ENCODE assay signal across 33 mouse cellular contexts in genomic region chr4:63917181-63917580, GRCm38 (mm10). TPM values are rescaled to one million over a fixed set of nuclear protein-coding genes. Genes with fewer than 3 reads are reported as not detected.
DNase-seq lines count a peak whose midpoint lies in the region; ATAC-seq and TF ChIP-seq lines count a peak whose summit lies in the region.
"Had no signal": no experiment of that assay in that cellular context is flagged by ENCODE, and none has a peak within 500 bp of the region (broad histone marks: within the 10 kb centered on the region; RNA-seq: fewer than 3 reads in every experiment).

No protein-coding gene starts in this region.

- H3K9me3 ChIP-seq in kidney, embryonic 15.5 days (replicated peaks) = no peaks in the 10 kb centered on the region
- no peaks in the 10 kb centered on the region for H3K9me3 ChIP-seq in lung, embryonic 14.5 days (ENCODE audit: low read depth, low read length)
- H3K9me3 ChIP-seq: embryonic facial prominence, embryonic 12.5 days; liver, embryonic 15.5 days; megakaryocyte, embryonic 14.5 days; midbrain, embryonic 12.5 days; neural tube, embryonic 12.5 days had no signal

- no peak for DNase-seq in kidney, adult 11 months
- DNase-seq in lung, embryonic 14.5 days = peak; percentile 76
- no peak for DNase-seq in lung, adult 2 months
- peak; percentile 65 for DNase-seq in NIH3T3 (ENCODE audit: low read depth)
- DNase-seq in gastrocnemius, postnatal 36 days = no peak
- DNase-seq: adrenal gland, postnatal 10 days; cerebellum, adult 11 months; cerebellum, adult 9-10 months; cerebellum, postnatal 36 days; gastrocnemius, adult 2 months; heart, postnatal 10 days; kidney, adult 9 months; layer of hippocampus, postnatal 36 days; right cerebral cortex, adult 18-20 months; spleen, adult 18-20 months; thymus, postnatal 25 days had no signal

- 61% methylated on average over 5 of the region's 5 CpGs for WGBS in kidney, embryonic 15.5 days
- WGBS in lung, embryonic 14.5 days = 29% methylated on average over 5 of the region's 5 CpGs
- 30% methylated on average over 5 of the region's 5 CpGs for WGBS in lung, adult 2 months

- H3K4me2 ChIP-seq in kidney, embryonic 15.5 days = no peak overlapping the region
- peak overlapping the region; percentile 5; the same call in 1 of the 2 replicates for H3K4me2 ChIP-seq in lung, embryonic 14.5 days
- H3K4me2 ChIP-seq: embryonic facial prominence, embryonic 12.5 days; heart, embryonic 11.5 days; hindbrain, embryonic 14.5 days; liver, embryonic 15.5 days; midbrain, embryonic 12.5 days; neural tube, embryonic 12.5 days had no signal

- 0 out of 2 replicates have a peak, but pooled peaks cover 2% of the 10 kb centered on the region for H3K4me1 ChIP-seq in kidney, embryonic 15.5 days
- H3K4me1 ChIP-seq in lung, embryonic 14.5 days (ENCODE audit: insufficient read depth) = peaks cover 11% of the 10 kb centered on the region
- peaks cover 3% of the 10 kb centered on the region; the same call in 1 of the 2 replicates for H3K4me1 ChIP-seq in lung, adult 2 months (ENCODE audit: control insufficient read depth, insufficient read depth, low read length)
- H3K4me1 ChIP-seq in embryonic fibroblast, embryonic 13.5 days (ENCODE audit: control insufficient read depth, insufficient read depth, low read length) = peaks cover 8% of the 10 kb centered on the region
- H3K4me1 ChIP-seq: embryonic facial prominence, embryonic 12.5 days; liver, embryonic 15.5 days; megakaryocyte, embryonic 14.5 days; midbrain, embryonic 12.5 days; neural tube, embryonic 12.5 days had no signal

- no peak overlapping the region for H3K9ac ChIP-seq in kidney, embryonic 15.5 days
- no peak overlapping the region for H3K9ac ChIP-seq in lung, embryonic 14.5 days
- H3K9ac ChIP-seq: embryonic facial prominence, embryonic 12.5 days; hindbrain, embryonic 14.5 days; liver, embryonic 15.5 days; midbrain, embryonic 12.5 days; neural tube, embryonic 12.5 days had no signal

- no peaks in the 10 kb centered on the region for H3K27me3 ChIP-seq in kidney, embryonic 15.5 days
- no peaks in the 10 kb centered on the region for H3K27me3 ChIP-seq in lung, embryonic 14.5 days (ENCODE audit: insufficient read depth, low read length)
- H3K27me3 ChIP-seq: CH12.LX; embryonic facial prominence, embryonic 12.5 days; liver, embryonic 15.5 days; megakaryocyte, embryonic 14.5 days; midbrain, embryonic 12.5 days; neural tube, embryonic 12.5 days had no signal

- no peak for TF ChIP-seq CTCF in lung, embryonic 14.5 days (IDR thresholded peaks at IDR 0.05; ENCODE audit: low read depth)
- no peak for TF ChIP-seq CTCF in lung, adult 2 months (IDR thresholded peaks at IDR 0.05; ENCODE audit: insufficient read depth, low read length)
- TF ChIP-seq CTCF in embryonic fibroblast, embryonic 13.5 days (IDR thresholded peaks at IDR 0.05; ENCODE audit: borderline replicate concordance, insufficient read depth, low read length) = no peak

- no peaks in the 10 kb centered on the region for H3K36me3 ChIP-seq in kidney, embryonic 15.5 days
- H3K36me3 ChIP-seq in lung, embryonic 14.5 days (ENCODE audit: insufficient read depth) = no peaks in the 10 kb centered on the region
- H3K36me3 ChIP-seq: embryonic facial prominence, embryonic 12.5 days; liver, embryonic 15.5 days; midbrain, embryonic 12.5 days; neural tube, embryonic 12.5 days had no signal

- ATAC-seq in kidney, embryonic 15.5 days (replicated peaks; ENCODE audit: low FRiP score) = no peak
- ATAC-seq in lung, embryonic 14.5 days (ENCODE audit: insufficient read depth) = peak; percentile 82

- peak overlapping the region; percentile 62 for H3K27ac ChIP-seq in kidney, embryonic 15.5 days
- peak overlapping the region; percentile 36; the same call in 1 of the 2 replicates for H3K27ac ChIP-seq in lung, embryonic 14.5 days (ENCODE audit: low read depth)
- peak overlapping the region; percentile 93 for H3K27ac ChIP-seq in embryonic fibroblast, embryonic 13.5 days (ENCODE audit: insufficient read depth, low read length)
- H3K27ac ChIP-seq: embryonic facial prominence, embryonic 12.5 days; gastrocnemius, adult 2 months; hindbrain, embryonic 14.5 days; liver, embryonic 15.5 days; midbrain, embryonic 12.5 days; neural tube, embryonic 12.5 days had no signal

- intact Hi-C loops in gastrocnemius, postnatal 36 days (cut with DNase I) = no loop called here

- H3K4me3 ChIP-seq in kidney, embryonic 15.5 days (replicated peaks) = no peak overlapping the region
- H3K4me3 ChIP-seq in lung, embryonic 14.5 days (ENCODE audit: low read depth, low read length) = no peak overlapping the region
- no peak overlapping the region for H3K4me3 ChIP-seq in lung, adult 2 months (replicated peaks; ENCODE audit: extremely low read depth, low read depth, low read length)
- H3K4me3 ChIP-seq in embryonic fibroblast, embryonic 13.5 days (ENCODE audit: insufficient read depth, low read length) = no peak overlapping the region
- H3K4me3 ChIP-seq: embryonic facial prominence, embryonic 12.5 days; erythroblast, embryonic 14.5 days; gastrocnemius, adult 2 months; liver, embryonic 15.5 days; megakaryocyte, embryonic 14.5 days; midbrain, embryonic 12.5 days; myocyte; neural tube, embryonic 12.5 days had no signal

- no peak for TF ChIP-seq POLR2A in lung, adult 2 months (IDR thresholded peaks at IDR 0.05; ENCODE audit: borderline replicate concordance, extremely low read depth, low read depth, low read length)
- TF ChIP-seq POLR2A in embryonic fibroblast, embryonic 13.5 days (IDR thresholded peaks at IDR 0.05; ENCODE audit: low read depth, low read length) = no peak

RNA-seq across cellular contexts. Expression of gene Tnfsf8, which starts 56.0 kb away (rescaled TPM):
- not detected in 2 replicates for polyA plus RNA-seq in kidney, embryonic 15.5 days (2015; fragmentation: Nextera tagmentation; extraction: Ambion mirVana)
- polyA plus RNA-seq in lung, embryonic 14.5 days (2014; fragmentation: Nextera tagmentation; extraction: Ambion mirVana) = 0.04 and 0.07 TPM in 2 replicates
- polyA plus RNA-seq in lung, adult 2 months (2012; rRNA removed) = 0.11 and 0.18 TPM in 2 replicates
- 0.25 and 0.90 TPM in 2 replicates for polyA plus RNA-seq in embryonic fibroblast, embryonic 13.5 days (2011; ENCODE audit: insufficient read length, low read depth, missing spikeins)
- total RNA-seq in gastrocnemius, postnatal 36 days (2021) = not detected
- total RNA-seq: gastrocnemius, adult 2 months; heart, postnatal 10 days; layer of hippocampus, postnatal 36 days; midbrain, postnatal 0 days had no signal
- polyA plus RNA-seq: C2C12; embryonic facial prominence, embryonic 12.5 days; erythroblast, embryonic 14.5 days; forebrain, embryonic 11.5 days; heart, embryonic 11.5 days; hindbrain, embryonic 14.5 days; limb, embryonic 11.5 days; liver, embryonic 15.5 days; midbrain, embryonic 12.5 days; midbrain, postnatal 0 days; neural tube, embryonic 12.5 days; stomach, embryonic 16.5 days had no signal

Comparison
In these comparisons a context has a peak if more than half of its experiments do, and no peak if none do; other contexts are left out.
1. DNase-seq: peak in lung, embryonic 14.5 days (single experiment) and NIH3T3 (single experiment); none in kidney, adult 11 months (single experiment), lung, adult 2 months (single experiment) and gastrocnemius, postnatal 36 days (0 of 2).
2. H3K27ac ChIP-seq: peak in every context shown above with its lines; median percentile 93 in embryonic fibroblast, embryonic 13.5 days; 62 in kidney, embryonic 15.5 days; 36 in lung, embryonic 14.5 days.